Mouse (Mus musculus) embryo, embryonic 11 days (tissue): ENCODE measurements at regions not wholly inside any gene's neighbourhood (a gene's known extent, or its start where the extent isn't known, plus 50 kb on each side); places are given as distances from the start of the nearest gene placed in this dataset.
"Not testable (repeated sequence)": the region's sequence is repeated elsewhere in the genome, so short reads cannot be mapped to it uniquely, and the experiment has no call there.

Experiments used
- DNase-seq: peaks from one replicate; pipeline ENCODE4 v3.0.0-alpha.2; 2015

DNA sequence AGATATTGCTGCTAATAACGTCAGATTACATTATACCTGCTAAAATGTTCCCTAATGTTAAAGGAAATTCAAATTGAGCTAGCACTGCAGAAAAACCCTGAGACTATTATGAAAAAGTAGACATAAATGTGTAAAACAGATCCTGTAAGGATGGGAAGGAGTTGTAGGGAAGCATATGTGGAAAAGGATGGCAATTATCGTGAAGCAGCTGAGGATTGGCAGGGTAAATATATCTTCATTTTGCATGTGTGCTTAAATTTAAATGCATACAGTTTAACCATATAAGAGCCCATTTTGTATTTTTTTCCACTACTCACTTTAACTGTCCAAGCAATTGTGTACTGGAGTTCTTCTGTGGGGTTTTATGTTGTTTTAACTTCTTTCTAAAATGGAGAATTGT, 1751.9 kb downstream of the Cntnap5b start:
- DNase-seq, result no peak

DNA sequence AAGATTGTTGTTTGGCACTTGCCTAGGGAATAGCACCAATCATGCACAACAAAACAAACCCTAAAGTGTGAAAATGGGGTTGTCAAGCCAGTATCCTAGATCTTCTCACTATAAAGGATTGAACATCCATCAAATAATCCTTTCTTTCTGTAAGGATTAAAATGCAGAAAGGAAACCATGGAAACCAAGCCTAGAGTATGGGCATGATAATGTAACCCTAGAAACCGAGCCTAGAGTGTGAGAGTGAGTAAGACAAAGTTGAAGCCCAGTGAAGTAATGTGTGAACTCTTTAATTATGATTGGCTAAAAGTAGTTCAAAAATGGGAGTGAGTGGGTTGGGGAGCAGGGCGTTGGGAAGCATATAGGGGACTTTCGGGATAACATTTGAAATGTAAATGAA, 1757.4 kb downstream of the Cntnap5b start:
- no peak for DNase-seq

DNA sequence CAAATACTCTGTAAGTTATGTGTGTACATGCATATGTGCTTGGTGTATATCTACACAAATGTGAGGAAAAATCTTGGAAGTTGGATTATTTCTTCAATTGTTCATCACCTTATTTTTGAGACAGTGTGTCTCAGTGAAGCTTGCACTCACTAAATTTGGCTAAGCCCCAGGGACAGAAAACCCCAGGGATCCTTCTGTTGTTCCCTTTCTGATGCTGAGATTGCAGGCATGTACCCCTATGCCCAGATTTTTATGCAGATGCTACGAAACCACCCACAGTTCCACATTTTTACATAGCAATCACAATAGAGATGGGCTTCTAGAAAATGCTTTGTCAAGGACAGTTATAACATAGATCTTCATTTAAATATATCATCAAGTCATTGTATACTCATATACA, 1799.7 kb downstream of the Cntnap5b start:
- no peak for DNase-seq

DNA sequence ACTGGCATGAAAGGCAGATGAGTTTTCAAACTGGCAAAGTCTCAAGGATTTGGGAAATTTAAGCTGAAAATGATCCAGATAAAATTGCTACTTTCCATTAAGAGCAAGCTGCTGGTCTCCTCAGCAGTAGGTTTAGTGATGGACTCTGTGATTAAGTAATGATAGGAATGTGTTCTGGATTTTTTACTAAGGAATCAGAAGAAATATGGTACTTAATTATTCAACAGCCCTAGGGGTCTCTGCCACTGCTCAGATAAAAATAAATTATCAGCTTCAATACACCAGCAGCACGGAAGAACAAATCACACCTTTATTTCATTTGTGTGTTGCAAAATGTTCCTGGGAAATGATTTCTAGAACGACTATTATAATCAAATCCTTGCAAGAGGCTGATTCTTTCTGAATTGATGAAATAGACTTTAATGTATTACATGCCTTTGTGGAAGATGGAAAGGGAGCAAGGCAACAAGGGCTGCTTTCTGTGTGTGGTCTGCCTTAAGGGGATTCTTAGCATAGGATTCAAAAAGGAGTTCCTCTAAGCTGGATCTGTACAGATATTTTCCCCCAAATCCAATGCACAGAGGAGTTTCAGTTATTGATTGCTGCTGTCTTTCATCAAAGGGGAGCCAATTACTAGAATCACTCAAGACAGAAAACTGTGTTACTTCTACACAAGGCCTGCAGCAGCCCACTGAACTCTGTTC, 1812.9 kb downstream of the Cntnap5b start:
- peak; percentile 5 for DNase-seq

DNA sequence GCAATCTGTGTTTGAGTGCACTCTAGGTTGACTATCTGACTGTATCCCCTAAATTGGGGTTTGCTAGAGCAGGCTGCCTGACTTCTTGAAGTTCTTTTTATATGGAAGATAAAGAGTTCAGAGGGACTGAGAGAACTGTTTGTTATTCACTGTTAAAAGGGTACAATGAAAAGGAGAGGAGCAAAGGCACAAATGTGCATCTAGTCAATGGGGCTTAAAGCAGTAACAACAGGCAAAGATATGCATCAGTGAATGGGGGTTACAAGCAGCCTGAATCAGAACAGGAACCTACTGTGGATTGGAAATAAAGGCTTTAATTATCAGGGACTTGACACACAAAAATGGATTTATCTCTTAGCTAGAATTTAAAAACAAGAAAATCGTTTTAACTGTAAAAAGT, 1855.9 kb downstream of the Cntnap5b start:
- no peak for DNase-seq

DNA sequence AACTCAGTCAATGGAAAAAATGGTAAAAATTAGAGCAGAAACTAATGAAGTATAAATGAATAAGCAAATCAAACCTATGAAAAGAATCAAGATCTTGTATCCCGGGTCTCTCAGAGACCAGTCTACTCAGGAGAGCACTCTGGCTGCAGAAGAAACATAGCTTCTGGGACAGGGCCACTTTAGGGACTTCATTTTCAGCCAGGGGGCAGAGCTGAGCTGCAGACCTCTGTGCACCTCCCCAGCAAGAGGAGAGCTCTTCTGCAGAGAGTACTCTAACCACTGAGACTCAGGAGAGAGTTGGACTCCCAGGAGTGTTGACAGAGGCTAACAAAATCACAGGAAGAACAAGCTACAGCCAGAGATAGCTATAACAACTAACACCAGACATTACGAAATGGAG, 1856.4 kb downstream of the Cntnap5b start:
- DNase-seq, result peak; percentile 2

DNA sequence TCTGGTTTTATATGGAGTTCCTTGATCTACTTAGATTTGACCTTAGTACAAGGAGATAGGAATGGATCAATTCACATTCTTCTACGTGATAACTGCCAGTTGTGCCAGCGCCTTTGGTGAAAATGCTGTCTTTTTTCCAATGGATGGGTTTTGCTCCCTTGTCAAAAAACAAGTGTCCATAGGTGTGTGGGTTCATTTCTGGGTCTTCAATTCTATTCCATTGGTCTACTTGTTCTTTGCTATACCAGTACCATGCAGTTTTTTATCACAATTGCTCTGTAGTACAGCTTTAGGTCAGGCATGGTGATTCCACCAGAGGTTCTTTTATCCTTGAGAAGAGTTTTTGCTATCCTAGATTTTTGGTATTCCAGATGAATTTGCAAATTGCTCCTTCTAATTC, 1891.7 kb downstream of the Cntnap5b start:
- DNase-seq, result not testable (repeated sequence)

DNA sequence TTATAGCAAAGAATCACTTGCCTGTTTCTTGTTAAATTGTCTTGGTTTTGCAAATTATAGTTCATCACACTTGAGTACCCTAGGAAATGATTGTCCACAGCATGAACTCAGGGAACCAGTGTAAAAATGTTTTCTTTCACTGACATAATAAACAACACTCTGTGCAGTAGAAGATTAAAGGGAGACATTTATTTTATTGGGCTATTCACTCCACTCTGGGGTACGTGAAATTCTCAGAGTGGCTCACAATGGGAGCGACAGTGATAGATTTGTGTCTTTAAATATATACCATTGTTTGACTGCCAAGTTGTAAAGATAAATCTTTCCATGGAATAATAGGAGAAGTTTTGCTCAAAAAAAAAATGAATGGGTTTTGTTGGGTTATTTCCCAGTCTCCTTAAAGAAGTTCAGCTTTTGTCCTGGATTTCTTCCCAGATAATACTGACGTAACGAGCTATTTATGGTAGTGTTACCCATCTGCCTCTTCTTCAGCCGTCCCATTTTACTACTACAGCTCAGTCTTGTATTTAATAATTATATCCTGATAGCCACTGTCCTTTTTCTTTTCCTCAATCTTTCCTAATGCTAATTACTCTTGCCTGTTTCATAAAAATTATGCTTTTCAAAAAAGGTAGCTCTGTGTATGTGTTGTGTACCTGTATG, 1911.3 kb downstream of the Cntnap5b start:
- DNase-seq, result peak; percentile 13

DNA sequence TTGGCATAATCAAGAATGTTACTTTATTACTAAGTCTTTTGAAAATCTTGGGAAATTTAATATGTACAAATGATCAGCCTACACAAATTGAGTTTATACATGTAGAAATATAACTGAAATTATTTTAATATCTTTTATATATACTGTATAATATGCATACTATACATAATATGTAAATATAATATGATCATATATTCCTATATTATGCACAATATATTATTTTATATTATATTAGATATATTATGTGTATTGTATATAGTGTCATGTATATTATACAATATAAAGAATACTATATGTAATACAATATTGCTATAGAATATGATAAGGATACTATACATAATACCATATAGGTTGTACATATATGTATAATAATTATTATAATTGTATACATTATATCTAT, 1912.4 kb downstream of the Cntnap5b start:
- no peak for DNase-seq
